Mouse (Mus musculus): ENCODE results near the gene Rin2.

- no peak for TF ChIP-seq POLR2A (IDR thresholded peaks at IDR 0.05; ENCODE audit: borderline replicate concordance, control insufficient read depth, low read depth, low read length)
- no peak for TF ChIP-seq CTCF (IDR thresholded peaks at IDR 0.05; ENCODE audit: control insufficient read depth, insufficient read depth, low read length)
Observed at GRCm38 (mm10) chr2:145682924-145683323, 7.9 kb downstream of the Rin2 start.
